Mouse (Mus musculus) lung, postnatal 36 days (tissue): Measurements from ENCODE around the gene Vmn1r62.
"Not testable (repeated sequence)": the region's sequence is repeated elsewhere in the genome, so short reads cannot be mapped to it uniquely, and the experiment has no call there.

Experiments used
- DNase-seq: peaks from one replicate; pipeline ENCODE4 v3.0.0; 2022; ENCODE audit warnings: mixed read lengths

The Vmn1r62 gene

GRCm38 (mm10) chr7:5673331-5673730, at the start of gene Vmn1r62:
Gene Vmn1r62 (plus strand): TSS chr7:5673631.
- DNase-seq = not testable (repeated sequence)
